10 mouse cellular contexts compared by ENCODE assay signal in the genomic region with DNA sequence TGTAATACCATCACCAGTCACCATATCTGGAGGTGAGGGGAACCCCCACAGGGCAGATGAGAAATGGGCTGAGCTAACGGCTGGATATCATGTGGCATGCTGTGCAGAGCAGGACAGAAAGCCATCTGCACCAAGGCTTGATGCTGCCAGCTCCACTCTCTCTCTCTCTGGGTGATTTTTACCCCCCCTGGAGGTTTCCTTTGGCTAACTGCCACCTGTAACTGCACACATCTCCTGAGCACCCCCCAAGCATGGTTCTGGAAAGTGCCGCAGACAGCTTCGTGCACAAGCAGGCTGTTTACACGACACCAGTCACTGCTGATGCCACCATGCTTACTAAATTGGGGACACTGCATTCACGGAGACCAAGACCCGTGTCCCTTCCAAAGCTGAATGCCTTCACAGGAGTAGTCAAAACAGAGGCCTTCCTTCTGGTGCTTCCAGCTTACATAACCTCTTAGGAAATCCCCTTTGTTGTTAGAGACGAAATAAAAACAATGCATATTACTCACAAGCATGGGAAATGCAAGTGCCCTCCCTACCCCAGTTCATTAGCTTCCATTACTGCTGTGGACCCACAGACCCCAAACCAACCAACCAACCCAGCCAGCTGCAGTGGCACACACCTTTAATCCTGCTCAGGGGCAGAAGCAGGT. TPM values are rescaled to one million over a fixed set of nuclear protein-coding genes. Genes with fewer than 3 reads are reported as not detected.
A peak's percentile ranks its signal among the peaks of the same experiment; 100 is the strongest.
DNase-seq lines count a peak whose midpoint lies in the region; ATAC-seq and TF ChIP-seq lines count a peak whose summit lies in the region.
"Had no signal": no experiment of that assay in that cellular context is flagged by ENCODE, and none has a peak within 500 bp of the region (broad histone marks: within the 10 kb centered on the region; RNA-seq: fewer than 3 reads in every experiment).

No protein-coding gene starts in this region.

- peaks cover 24% of the 10 kb centered on the region for H3K4me1 ChIP-seq in heart, adult 2 months (ENCODE audit: control insufficient read depth, insufficient read depth, low read length)
- H3K4me1 ChIP-seq in heart, embryonic 12.5 days (replicated peaks), result peaks cover 32% of the 10 kb centered on the region
- H3K4me1 ChIP-seq: hindbrain, embryonic 15.5 days had no signal

- intact Hi-C loops in heart, adult 2 months (cut with DNase I), result loop anchor here (5.0 kb wide), 2 partner anchors 82 to 167 kb away; a partner anchor contains a TSS

- ATAC-seq in heart, embryonic 12.5 days (ENCODE audit: insufficient number of reproducible peaks, low FRiP score), result no peak
- ATAC-seq in granulocyte monocyte progenitor cell, adult 5-6 weeks (replicated peaks; ENCODE audit: poor library complexity, severe bottlenecking), result peak; percentile 54
- ATAC-seq in megakaryocyte progenitor cell, adult 5-6 weeks (replicated peaks; ENCODE audit: poor library complexity), result peak; percentile 74

- H3K36me3 ChIP-seq in heart, adult 2 months (ENCODE audit: control insufficient read depth, insufficient read depth, low read length), result no peaks in the 10 kb centered on the region
- H3K36me3 ChIP-seq in heart, embryonic 12.5 days, result peaks cover 13% of the 10 kb centered on the region
- H3K36me3 ChIP-seq: hindbrain, embryonic 15.5 days had no signal

- no peak overlapping the region for H3K9ac ChIP-seq in heart, adult 2 months (ENCODE audit: low read depth, low read length)
- no peak overlapping the region for H3K9ac ChIP-seq in heart, embryonic 12.5 days
- H3K9ac ChIP-seq: hindbrain, embryonic 15.5 days; lung, embryonic 15.5 days had no signal

- no peak for TF ChIP-seq CTCF in heart, adult 2 months (IDR thresholded peaks at IDR 0.05)

- WGBS in heart, adult 2 months, result 8% methylated on average over 7 of the region's 7 CpGs
- WGBS in heart, embryonic 12.5 days, result 48% methylated on average over 7 of the region's 7 CpGs

- peak overlapping the region; percentile 61 for H3K27ac ChIP-seq in heart, adult 2 months
- no peak overlapping the region for H3K27ac ChIP-seq in heart, embryonic 12.5 days (ENCODE audit: poor library complexity, severe bottlenecking)
- H3K27ac ChIP-seq: hindbrain, embryonic 15.5 days; lung, embryonic 15.5 days had no signal

- H3K9me3 ChIP-seq in heart, embryonic 12.5 days (replicated peaks), result no peaks in the 10 kb centered on the region
- H3K9me3 ChIP-seq: hindbrain, embryonic 15.5 days; lung, embryonic 15.5 days had no signal

- peak in 1 of 2 experiments; percentile 48 for DNase-seq in heart, adult 2 months
- DNase-seq in NIH3T3 (ENCODE audit: low read depth), result peak; percentile 60
- DNase-seq in urinary bladder, adult 2 months (ENCODE audit: low spot score), result no peak
- DNase-seq in spleen, postnatal 14 days (ENCODE audit: low spot score in 2 of 2), result no peak
- DNase-seq in yolk sac, embryonic 10.5 days (ENCODE audit: low spot score), result no peak

- TF ChIP-seq POLR2A in heart, adult 2 months (IDR thresholded peaks at IDR 0.05; ENCODE audit: insufficient read depth, low read depth, low read length), result no peak

- H3K4me3 ChIP-seq in heart, adult 2 months, result no peak overlapping the region
- no peak overlapping the region for H3K4me3 ChIP-seq in heart, embryonic 12.5 days
- H3K4me3 ChIP-seq: hindbrain, embryonic 15.5 days; lung, embryonic 15.5 days had no signal

- no peak overlapping the region for H3K4me2 ChIP-seq in heart, embryonic 12.5 days
- H3K4me2 ChIP-seq: hindbrain, embryonic 15.5 days; lung, embryonic 15.5 days had no signal

- no peaks in the 10 kb centered on the region for H3K27me3 ChIP-seq in heart, adult 2 months (ENCODE audit: control insufficient read depth, insufficient read depth, low read length)
- no peaks in the 10 kb centered on the region for H3K27me3 ChIP-seq in heart, embryonic 12.5 days (replicated peaks)
- H3K27me3 ChIP-seq: hindbrain, embryonic 15.5 days; lung, embryonic 15.5 days had no signal

- 0 out of 2 replicates have a peak, but pooled peaks have one; percentile 30 for TF ChIP-seq EP300 in heart, adult 2 months (IDR thresholded peaks at IDR 0.05; ENCODE audit: insufficient read depth, low read depth, low read length)

- no peaks in the 10 kb centered on the region for H3K79me2 ChIP-seq in heart, adult 2 months (replicated peaks; ENCODE audit: control insufficient read depth, insufficient read depth, low read length)

RNA-seq across cellular contexts. Expression of a gene that starts 44.0 kb away (rescaled TPM):
- under 1 TPM; 0.41 to 0.63 TPM for total RNA-seq in heart, adult 2 months (2021)
- polyA plus RNA-seq in heart, adult 2 months (2012; rRNA removed), result 1.2 and 1.8 TPM in 2 replicates
- 0.99 and 1.1 TPM in 2 replicates for polyA plus RNA-seq in heart, embryonic 12.5 days (2016; fragmentation: Nextera tagmentation; extraction: Ambion mirVana)
- not detected in 2 replicates for total RNA-seq in granulocyte monocyte progenitor cell, adult 5-6 weeks (2014; fragmentation: Nextera tagmentation)
- 0.15 and 0.26 TPM in 2 replicates for total RNA-seq in granulocyte monocyte progenitor cell, adult 5-6 weeks (2017)
- 0.07 and 1.5 TPM in 2 replicates for total RNA-seq in megakaryocyte progenitor cell, adult 5-6 weeks (2015)
- 0.20 and 0.21 TPM in 2 replicates for total RNA-seq in megakaryocyte progenitor cell, adult 5-6 weeks (2017)
- 3.2 and 4.4 TPM in 2 replicates for polyA plus RNA-seq in urinary bladder, adult 2 months (2012; rRNA removed)
